Comparison of ENCODE assay signal across 8 mouse cellular contexts in genomic region chr7:120597744-120598243, GRCm38 (mm10). TPM values are rescaled to one million over a fixed set of nuclear protein-coding genes. Genes with fewer than 3 reads are reported as not detected.
A peak's percentile ranks its signal among the peaks of the same experiment; 100 is the strongest.
DNase-seq lines count a peak whose midpoint lies in the region; ATAC-seq lines count a peak whose summit lies in the region.

No protein-coding gene starts in this region.

- WGBS in lung, embryonic 15.5 days: 9% methylated on average over 41 of the region's 41 CpGs
- 5% methylated on average over 41 of the region's 41 CpGs for WGBS in intestine, embryonic 16.5 days
- WGBS in liver, embryonic 13.5 days (ENCODE audit: insufficient replicate concordance): 9% methylated on average over 41 of the region's 41 CpGs

- no peak for ATAC-seq in lung, embryonic 15.5 days (ENCODE audit: borderline replicate concordance, extremely low read depth, low FRiP score, low TSS enrichment)
- peak; percentile 88 for ATAC-seq in frontal cortex, adult (ENCODE audit: low TSS enrichment)
- peak; percentile 63 for ATAC-seq in intestine, embryonic 16.5 days
- no peak for ATAC-seq in liver, embryonic 13.5 days (ENCODE audit: low read depth)

- H3K4me1 ChIP-seq in lung, embryonic 15.5 days: no peaks in the 10 kb centered on the region
- H3K4me1 ChIP-seq in intestine, embryonic 16.5 days (ENCODE audit: control insufficient read depth, insufficient read depth, low read length): no peaks in the 10 kb centered on the region
- H3K4me1 ChIP-seq in liver, embryonic 13.5 days (replicated peaks): no peaks in the 10 kb centered on the region

- H3K27me3 ChIP-seq in lung, embryonic 15.5 days: no peaks in the 10 kb centered on the region
- no peaks in the 10 kb centered on the region for H3K27me3 ChIP-seq in intestine, embryonic 16.5 days (replicated peaks; ENCODE audit: control insufficient read depth, insufficient read depth, low read length)
- peaks cover 30% of the 10 kb centered on the region for H3K27me3 ChIP-seq in liver, embryonic 13.5 days

- no peak for DNase-seq in lung, postnatal 25 days (ENCODE audit: low spot score)
- peak; percentile 24 for DNase-seq in cerebellum, adult 9-11 months
- no peak for DNase-seq in liver, embryonic 13.5 days
- DNase-seq in retina, embryonic 14.5 days (ENCODE audit: low spot score): peak; percentile 55
- DNase-seq in T-cell, adult 2 months (ENCODE audit: low spot score): no peak

- H3K4me2 ChIP-seq in lung, embryonic 15.5 days: peak overlapping the region; percentile 72
- peak overlapping the region; percentile 67 for H3K4me2 ChIP-seq in intestine, embryonic 16.5 days (ENCODE audit: low read depth, low read length)
- peak overlapping the region; percentile 44 for H3K4me2 ChIP-seq in liver, embryonic 13.5 days

- H3K36me3 ChIP-seq in lung, embryonic 15.5 days: no peaks in the 10 kb centered on the region
- no peaks in the 10 kb centered on the region for H3K36me3 ChIP-seq in intestine, embryonic 16.5 days (ENCODE audit: control insufficient read depth, insufficient read depth, low read length)
- H3K36me3 ChIP-seq in liver, embryonic 13.5 days: no peaks in the 10 kb centered on the region

- 0 out of 2 replicates have a peak overlapping the region, but pooled peaks have one; percentile 19 for H3K9ac ChIP-seq in lung, embryonic 15.5 days
- peak overlapping the region; percentile 64 for H3K9ac ChIP-seq in intestine, embryonic 16.5 days (ENCODE audit: low read depth, low read length)
- H3K9ac ChIP-seq in liver, embryonic 13.5 days: no peak overlapping the region

- no peak overlapping the region for H3K27ac ChIP-seq in lung, embryonic 15.5 days
- H3K27ac ChIP-seq in intestine, embryonic 16.5 days (ENCODE audit: low read length): no peak overlapping the region
- no peak overlapping the region for H3K27ac ChIP-seq in liver, embryonic 13.5 days

- no peaks in the 10 kb centered on the region for H3K9me3 ChIP-seq in lung, embryonic 15.5 days
- no peaks in the 10 kb centered on the region for H3K9me3 ChIP-seq in intestine, embryonic 16.5 days (ENCODE audit: control insufficient read depth, low read length)
- H3K9me3 ChIP-seq in liver, embryonic 13.5 days (replicated peaks): no peaks in the 10 kb centered on the region

- peak overlapping the region; percentile 38 for H3K4me3 ChIP-seq in lung, embryonic 15.5 days
- peak overlapping the region; percentile 48 for H3K4me3 ChIP-seq in intestine, embryonic 16.5 days (ENCODE audit: low read length)
- H3K4me3 ChIP-seq in liver, embryonic 13.5 days (replicated peaks): peak overlapping the region; percentile 35

RNA-seq across cellular contexts. Expression of gene Uqcrc2, which starts 37.2 kb away (rescaled TPM):
- 183 and 185 TPM in 2 replicates for polyA plus RNA-seq in lung, embryonic 15.5 days (2015; fragmentation: Nextera tagmentation; extraction: Ambion mirVana)
- polyA plus RNA-seq in intestine, embryonic 16.5 days (2015; fragmentation: Nextera tagmentation; extraction: Ambion mirVana): 339 and 345 TPM in 2 replicates
- polyA plus RNA-seq in liver, embryonic 13.5 days (2015; fragmentation: Nextera tagmentation; extraction: Ambion mirVana): 150 and 169 TPM in 2 replicates

Comparison
In these comparisons a context has a peak if more than half of its experiments do, and no peak if none do; other contexts are left out.
1. ATAC-seq: peak in frontal cortex, adult (single experiment) and intestine, embryonic 16.5 days (single experiment); none in lung, embryonic 15.5 days (single experiment) and liver, embryonic 13.5 days (single experiment).
2. DNase-seq: peak in cerebellum, adult 9-11 months (single experiment) and retina, embryonic 14.5 days (single experiment); none in lung, postnatal 25 days (single experiment), liver, embryonic 13.5 days (single experiment) and T-cell, adult 2 months (single experiment).
3. Peak in every context shown above with its lines, with median percentiles within 50 percentile points of each other: H3K4me2 ChIP-seq and H3K4me3 ChIP-seq.